Mouse (Mus musculus) CH12F3 (cell line): ENCODE measurements around the gene Zfp106.
"Not testable (repeated sequence)": the region's sequence is repeated elsewhere in the genome, so short reads cannot be mapped to it uniquely, and the experiment has no call there.

Experiments
- in situ Hi-C: fragments of 300-500 bp; cut with MboI; formaldehyde crosslinking; loops from 2 replicates; pipeline ENCODE4 v1.14.3; 2020; ENCODE audit warnings: low sequenced_read_pairs

The Zfp106 gene

GRCm38 (mm10) chr2:120563235-120563990 is at the start of gene Zfp106:
Zfp106 (minus strand) TSS chr2:120563843.
- in situ Hi-C loops, result no loop called here

GRCm38 (mm10) chr2:120608830-120609723 is 45.4 kb upstream of the Zfp106 start, which contains the start of the genes Haus2 and Lrrc57:
Haus2 (plus strand) TSS chr2:120609383.
Lrrc57 (minus strand) TSS chr2:120609520.
- in situ Hi-C loops, result no loop called here

- in situ Hi-C loops, result no loop called here
Observed at GRCm38 (mm10) chr2:120606021-120606690, 42.5 kb upstream of the Zfp106 start.

GRCm38 (mm10) chr2:120599506-120599905 is 35.9 kb upstream of the Zfp106 start:
- in situ Hi-C loops, result no loop called here

GRCm38 (mm10) chr2:120597734-120598133 is 34.1 kb upstream of the Zfp106 start:
- in situ Hi-C loops, result no loop called here

DNA sequence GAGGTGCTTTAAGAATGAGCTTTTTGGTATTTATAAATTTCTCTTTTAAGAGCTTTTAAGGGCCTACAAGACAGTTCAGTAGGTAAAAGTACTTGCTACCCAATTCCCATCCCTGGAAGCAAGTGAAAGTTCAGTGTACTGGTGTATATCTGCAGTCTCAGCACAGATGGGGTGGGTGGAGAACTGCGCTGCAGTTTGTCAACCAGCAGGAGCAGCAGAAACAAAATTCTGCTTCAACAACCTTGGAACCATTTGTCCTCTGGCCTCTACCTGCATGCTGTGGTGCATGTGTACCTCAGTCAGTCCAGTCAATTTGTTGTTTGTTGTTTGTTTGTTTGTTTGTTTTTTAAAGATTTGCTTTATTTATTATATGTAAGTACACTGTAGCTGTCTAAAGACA is 28.6 kb upstream of the Zfp106 start:
- in situ Hi-C loops, result no loop called here

DNA sequence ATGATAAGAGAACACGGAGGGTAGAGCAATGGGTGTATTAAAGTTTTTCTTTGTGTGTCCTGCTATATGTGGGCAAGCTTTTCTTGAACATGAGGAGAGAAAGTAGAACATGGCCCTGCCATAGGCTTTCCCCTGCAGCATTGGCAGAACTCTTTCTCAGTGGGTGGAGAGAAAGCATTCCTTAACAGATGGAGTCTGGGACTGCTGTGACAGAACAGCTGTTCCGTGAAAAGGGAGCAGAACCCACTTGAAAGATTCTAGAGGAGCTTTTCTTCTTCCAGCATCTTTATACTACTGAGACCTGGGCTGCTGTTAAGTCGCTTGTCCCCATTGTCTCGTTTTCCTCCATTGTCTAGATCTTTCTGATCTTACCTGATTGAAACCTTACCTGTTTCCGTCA is 26.1 kb upstream of the Zfp106 start:
- in situ Hi-C loops, result no loop called here

- in situ Hi-C loops, result no loop called here
Observed at GRCm38 (mm10) chr2:120578286-120578685, 14.6 kb upstream of the Zfp106 start.

- in situ Hi-C loops, result no loop called here
Observed at GRCm38 (mm10) chr2:120577799-120578198, 14.2 kb upstream of the Zfp106 start.

DNA sequence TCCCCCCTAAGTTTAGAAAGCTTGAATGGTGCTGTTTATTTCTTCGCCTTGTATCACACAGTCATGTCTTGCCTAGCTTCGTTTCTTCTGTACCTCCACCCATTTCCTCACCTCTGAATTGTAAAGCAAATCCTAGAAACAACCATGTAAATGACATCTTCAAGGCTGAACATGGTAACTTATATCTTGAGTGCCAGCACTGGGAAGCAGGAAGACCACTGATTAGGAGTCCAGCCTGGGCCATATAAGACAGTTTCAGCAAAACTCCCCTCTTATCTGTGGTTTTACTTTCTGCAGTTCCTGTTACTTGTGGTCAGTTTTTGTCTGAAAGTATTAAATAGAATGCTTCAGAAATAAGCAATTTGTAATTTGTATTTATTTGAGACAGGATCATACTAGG is 12.3 kb upstream of the Zfp106 start:
- in situ Hi-C loops, result no loop called here

- in situ Hi-C loops, result no loop called here
Observed at GRCm38 (mm10) chr2:120575121-120575520, 11.5 kb upstream of the Zfp106 start.

DNA sequence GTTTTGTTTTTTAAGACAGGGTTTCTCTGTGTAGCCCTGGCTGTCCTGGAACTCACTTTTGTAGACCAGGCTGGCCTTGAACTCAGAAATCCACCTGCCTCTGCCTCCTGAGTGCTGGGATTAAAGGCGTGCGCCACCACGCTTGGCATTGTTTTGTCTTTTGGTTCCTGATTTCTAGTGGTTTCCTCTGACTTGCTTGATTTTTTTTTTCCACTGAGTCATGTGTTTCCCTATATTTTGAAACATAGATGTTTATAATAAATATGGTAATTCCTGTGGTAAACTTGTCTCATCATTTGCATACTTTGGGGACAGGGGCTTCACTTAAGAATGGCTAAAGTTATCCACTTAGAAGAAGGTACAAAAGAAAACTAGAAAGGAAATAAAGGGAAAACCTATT is 8.5 kb upstream of the Zfp106 start:
- in situ Hi-C loops, result not testable (repeated sequence)

GRCm38 (mm10) chr2:120571081-120571480 is 7.4 kb upstream of the Zfp106 start:
- in situ Hi-C loops, result no loop called here

DNA sequence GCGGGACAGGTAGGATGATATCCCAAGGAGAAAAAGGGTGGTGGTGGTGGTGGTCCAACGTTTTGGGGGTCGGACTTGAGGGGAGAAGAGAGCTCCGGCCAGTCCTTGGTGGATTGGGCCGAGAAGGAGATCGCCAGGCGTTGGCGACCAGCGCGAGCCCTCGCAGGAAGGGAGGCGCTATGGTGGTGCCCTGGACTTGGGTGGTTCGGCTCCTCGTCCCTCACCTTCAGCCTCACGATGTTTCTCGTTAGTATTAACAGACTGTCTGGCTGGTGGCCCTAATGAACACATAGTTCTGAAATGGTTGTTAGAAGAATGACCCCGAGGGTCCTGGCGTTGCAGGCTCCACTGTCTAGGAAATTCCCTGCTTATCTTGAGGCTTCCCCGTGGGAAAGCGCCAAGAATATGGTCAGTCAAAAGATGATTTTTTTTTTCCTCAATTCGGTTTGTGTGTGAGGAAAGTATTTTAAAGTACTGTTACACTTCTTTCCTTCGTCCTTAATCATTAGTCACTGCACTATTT is 4.2 kb upstream of the Zfp106 start:
- in situ Hi-C loops, result no loop called here

GRCm38 (mm10) chr2:120566886-120567797 is 3.5 kb upstream of the Zfp106 start, which contains the start of gene Snap23:
Snap23 (plus strand) TSS chr2:120567671.
- in situ Hi-C loops, result no loop called here

GRCm38 (mm10) chr2:120565363-120565762 is 1.7 kb upstream of the Zfp106 start:
- in situ Hi-C loops, result no loop called here

DNA sequence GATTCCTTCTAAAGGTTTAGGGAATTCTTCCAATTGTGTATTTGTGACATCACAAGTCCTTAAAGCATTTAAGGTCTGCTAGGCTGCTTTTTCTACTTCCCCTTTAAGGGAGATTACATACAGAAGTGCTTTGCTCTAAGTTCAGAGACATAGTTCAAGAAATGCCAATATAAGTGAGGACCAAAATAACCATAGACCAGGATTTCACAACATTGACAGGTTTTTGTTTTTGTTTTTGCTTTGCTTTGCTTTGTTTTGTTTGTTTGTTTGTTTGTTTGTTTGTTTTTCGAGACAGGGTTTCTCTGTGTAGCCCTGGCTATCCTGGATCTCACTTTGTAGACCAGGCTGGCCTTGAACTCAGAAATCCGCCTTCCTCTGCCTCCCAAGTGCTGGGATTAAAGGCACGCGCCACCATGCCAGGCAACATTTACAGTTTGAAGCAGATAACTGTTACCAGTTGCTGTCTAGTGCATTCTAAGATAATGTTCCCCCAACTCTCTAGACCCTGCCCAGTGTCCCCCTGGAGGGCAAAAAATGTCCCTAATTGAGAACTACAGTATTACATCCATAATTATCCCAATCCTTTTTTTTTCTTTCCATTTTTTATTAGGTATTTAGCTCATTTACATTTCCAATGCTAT is 1.0 kb upstream of the Zfp106 start:
- in situ Hi-C loops, result not testable (repeated sequence)

- in situ Hi-C loops, result no loop called here
Observed at GRCm38 (mm10) chr2:120562859-120563234, 796 bp downstream of the Zfp106 start.

DNA sequence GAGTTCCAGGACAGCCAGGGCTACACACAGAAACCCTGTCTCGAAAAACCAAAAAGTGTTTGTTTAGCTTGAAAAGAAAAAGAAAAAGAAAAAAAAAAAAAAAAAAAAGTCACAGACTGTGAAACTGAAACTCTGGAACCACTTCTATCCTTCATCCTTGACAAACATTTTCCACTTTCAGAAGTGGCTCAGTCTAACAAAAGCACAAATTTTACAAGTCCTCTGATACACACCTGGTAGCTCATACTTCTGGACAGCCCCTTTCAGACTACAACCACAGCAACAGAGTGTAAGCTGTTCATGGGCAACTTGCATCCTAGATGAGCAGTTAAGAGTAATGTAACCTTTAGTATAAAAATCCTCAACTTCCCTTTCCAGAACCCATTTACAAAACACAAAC is 2.1 kb downstream of the Zfp106 start:
- in situ Hi-C loops, result no loop called here
